Mouse (Mus musculus) thymus, postnatal 25 days (tissue): ENCODE data around the gene Mrpl53.

Experiments used
- DNase-seq: peaks from one replicate; pipeline ENCODE4 v3.0.0; 2022

Gene Mrpl53

GRCm38 (mm10) chr6:83153485-83153884 lies 44.6 kb downstream of the Mrpl53 start:
- DNase-seq: no peak

- DNase-seq: no peak
These were observed 46.9 kb downstream of the Mrpl53 start for GRCm38 (mm10) chr6:83155552-83156238.

DNA sequence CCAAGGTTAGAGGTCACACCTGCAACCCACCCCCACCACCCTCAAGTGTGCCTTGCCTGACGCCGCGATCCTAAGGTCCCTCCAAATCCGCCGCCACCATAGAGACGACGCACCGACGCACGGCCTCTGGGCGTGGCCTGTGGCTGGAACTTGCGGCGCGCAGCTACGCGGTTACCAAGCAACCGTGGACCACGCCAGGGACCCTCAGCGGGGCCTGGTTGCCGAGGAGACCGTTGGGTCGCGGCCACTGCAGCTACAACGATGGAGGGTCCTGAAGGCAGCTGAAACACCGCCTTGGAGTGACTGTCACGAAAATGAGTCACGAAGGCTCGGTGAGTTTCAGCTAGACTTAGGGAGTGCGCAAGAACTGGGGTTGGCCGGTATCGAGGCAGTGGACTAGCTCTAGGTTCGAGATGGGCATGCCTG lies 47.4 kb downstream of the Mrpl53 start, which contains the start of the genes Wdr54 and 1700003E16Rik:
TSS of gene Wdr54 (minus strand) at position 139 of the 426 bp plus-strand sequence.
TSS of gene 1700003E16Rik (plus strand) at position 146 of the 426 bp plus-strand sequence.
- DNase-seq: peak; percentile 41

DNA sequence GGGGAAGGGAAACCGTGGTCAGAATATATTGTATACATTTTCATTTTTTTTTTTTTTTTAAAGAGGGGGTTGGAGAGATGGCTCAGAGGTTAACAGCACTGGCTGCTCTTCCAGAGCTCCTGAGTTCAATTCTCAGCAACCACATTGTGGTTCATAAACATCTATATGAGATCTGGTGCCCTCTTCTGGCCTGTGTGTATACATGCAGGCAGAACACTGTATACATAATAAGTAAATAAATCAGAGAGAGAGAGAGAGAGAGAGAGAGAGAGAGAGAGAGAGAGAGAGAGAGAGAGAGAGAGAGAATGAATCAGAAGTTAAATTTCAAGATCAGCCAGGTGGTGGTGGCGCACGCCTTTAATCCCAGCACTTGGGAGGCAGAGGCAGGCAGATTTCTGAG lies 50.6 kb downstream of the Mrpl53 start:
- peak; percentile 46 for DNase-seq
